Mouse (Mus musculus) testis, adult 2 months (tissue): ENCODE results near the gene Tnfrsf17. TPM values are rescaled to one million over a fixed set of nuclear protein-coding genes. Genes with fewer than 3 reads are reported as not detected.
"Not testable (repeated sequence)": the region's sequence is repeated elsewhere in the genome, so short reads cannot be mapped to it uniquely, and the experiment has no call there.

Experiments used
- H3K27ac ChIP-seq: fragments of 200-500 bp; 2 replicates; pipeline ENCODE4 v1.5.1; 2012; ENCODE audit warnings: low read depth, low read length; ENCODE audit not compliant: control insufficient read depth, insufficient read depth
- H3K27me3 ChIP-seq: fragments of 200-500 bp; 2 replicates; pipeline ENCODE4 v1.6.1; 2012; ENCODE audit warnings: mild to moderate bottlenecking, low read length, moderate library complexity; ENCODE audit not compliant: control insufficient read depth, insufficient read depth
- H3K36me3 ChIP-seq: fragments of 200-500 bp; 2 replicates; pipeline ENCODE4 v1.6.1; 2012; ENCODE audit warnings: mild to moderate bottlenecking, low read length; ENCODE audit not compliant: control insufficient read depth, insufficient read depth
- H3K4me1 ChIP-seq: fragments of 200-500 bp; 2 replicates; pipeline ENCODE4 v1.6.1; 2012; ENCODE audit warnings: low read length; ENCODE audit not compliant: control insufficient read depth, insufficient read depth
- H3K4me3 ChIP-seq: fragments of 200-500 bp; 2 replicates; pipeline ENCODE4 v1.5.1; 2012; ENCODE audit warnings: low read depth, mild to moderate bottlenecking, low read length, moderate library complexity, mixed read lengths; ENCODE audit not compliant: control insufficient read depth
- CTCF ChIP-seq: fragments of 200-500 bp; IDR thresholded peaks from 2 replicates; pipeline ENCODE4 v1.5.1; 2012; ENCODE audit warnings: low read depth, mild to moderate bottlenecking, inconsistent platforms, low read length, moderate library complexity; ENCODE audit not compliant: control insufficient read depth, insufficient read depth, insufficient replicate concordance
- POLR2A ChIP-seq: fragments of 200-500 bp; IDR thresholded peaks from 2 replicates; pipeline ENCODE4 v1.6.1; 2012; ENCODE audit warnings: low read depth, mild to moderate bottlenecking, inconsistent platforms, low read length, moderate library complexity; ENCODE audit not compliant: control insufficient read depth
- polyA plus RNA-seq: library from polyadenylated mRNA; depleted of rRNA; stranded (reverse); fragments of >200 nt; gene quantifications from 2 replicates; pipeline ENCODE4 v1.2.3, GENCODE M21; 2012

Gene Tnfrsf17
- polyA plus RNA-seq, 1 experiment = not detected

GRCm38 (mm10) chr16:11282655-11283232, 30.9 kb upstream of the Tnfrsf17 start:
- no peaks in the 10 kb centered on the region for H3K36me3 ChIP-seq
- TF ChIP-seq CTCF = no peak
- no peak for TF ChIP-seq POLR2A
- H3K27ac ChIP-seq = no peak overlapping the region
- H3K4me1 ChIP-seq = peaks cover 10% of the 10 kb centered on the region
- no peaks in the 10 kb centered on the region for H3K27me3 ChIP-seq
- no peak overlapping the region for H3K4me3 ChIP-seq

- H3K27ac ChIP-seq = no peak overlapping the region
- H3K4me3 ChIP-seq = no peak overlapping the region
- H3K27me3 ChIP-seq = no peaks in the 10 kb centered on the region
- no peaks in the 10 kb centered on the region for H3K36me3 ChIP-seq
- H3K4me1 ChIP-seq = peaks cover 3% of the 10 kb centered on the region
- TF ChIP-seq POLR2A (no peak), CTCF (no peak)
Observed at GRCm38 (mm10) chr16:11284881-11285280, 28.7 kb upstream of the Tnfrsf17 start.

GRCm38 (mm10) chr16:11285949-11286348, 27.7 kb upstream of the Tnfrsf17 start:
- no peak overlapping the region for H3K27ac ChIP-seq
- TF ChIP-seq POLR2A (no peak), CTCF (no peak)
- H3K4me1 ChIP-seq = no peaks in the 10 kb centered on the region
- no peaks in the 10 kb centered on the region for H3K27me3 ChIP-seq
- no peaks in the 10 kb centered on the region for H3K36me3 ChIP-seq
- H3K4me3 ChIP-seq = no peak overlapping the region

- H3K4me3 ChIP-seq, H3K27me3 ChIP-seq, H3K36me3 ChIP-seq, H3K4me1 ChIP-seq, H3K27ac ChIP-seq: not testable (repeated sequence)
Observed at GRCm38 (mm10) chr16:11288873-11289272, 24.7 kb upstream of the Tnfrsf17 start.

GRCm38 (mm10) chr16:11295583-11295982, 18.0 kb upstream of the Tnfrsf17 start:
- not testable (repeated sequence) for H3K27ac ChIP-seq, H3K4me3 ChIP-seq, H3K36me3 ChIP-seq, H3K4me1 ChIP-seq, H3K27me3 ChIP-seq

GRCm38 (mm10) chr16:11297700-11298099, 15.9 kb upstream of the Tnfrsf17 start:
- not testable (repeated sequence) for H3K27me3 ChIP-seq, H3K4me3 ChIP-seq, H3K36me3 ChIP-seq, H3K27ac ChIP-seq, H3K4me1 ChIP-seq

GRCm38 (mm10) chr16:11303741-11304140, 9.9 kb upstream of the Tnfrsf17 start:
- H3K4me1 ChIP-seq = no peaks in the 10 kb centered on the region
- no peak for TF ChIP-seq CTCF
- TF ChIP-seq POLR2A = no peak
- H3K27me3 ChIP-seq = no peaks in the 10 kb centered on the region
- H3K4me3 ChIP-seq = no peak overlapping the region
- H3K36me3 ChIP-seq = no peaks in the 10 kb centered on the region
- H3K27ac ChIP-seq = no peak overlapping the region

GRCm38 (mm10) chr16:11305531-11305930, 8.1 kb upstream of the Tnfrsf17 start:
- H3K27ac ChIP-seq = no peak overlapping the region
- H3K4me1 ChIP-seq = no peaks in the 10 kb centered on the region
- TF ChIP-seq POLR2A (no peak), CTCF (no peak)
- H3K36me3 ChIP-seq = no peaks in the 10 kb centered on the region
- no peaks in the 10 kb centered on the region for H3K27me3 ChIP-seq
- no peak overlapping the region for H3K4me3 ChIP-seq
